Mouse (Mus musculus) spleen, adult 18-20 months (tissue): ENCODE results near the gene Cdyl2.

ENCODE experiments used
- DNase-seq, 2 experiments: peaks; one replicate each; pipeline ENCODE4 v3.0.0; 2022; ENCODE audit warnings: mixed read lengths in 2 of 2

The Cdyl2 gene

DNA sequence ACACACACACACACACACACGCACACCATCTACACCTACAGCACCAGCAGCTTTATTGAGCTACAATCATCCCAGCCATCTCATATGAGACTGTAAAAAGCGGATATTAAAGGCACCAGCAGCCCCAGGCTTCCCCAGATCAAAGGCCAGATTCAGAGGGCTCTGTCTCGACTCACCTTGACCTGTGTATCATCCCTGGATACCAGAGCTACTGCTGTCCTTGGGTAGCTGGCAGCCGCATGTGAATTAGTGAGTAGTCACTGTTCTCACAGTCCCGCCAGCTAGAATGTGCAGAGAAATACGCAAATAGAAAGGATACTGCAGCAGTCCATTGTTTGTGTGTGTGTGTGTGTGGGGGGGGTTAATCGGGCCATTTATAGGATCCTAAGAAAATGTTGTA, 204.1 kb downstream of the Cdyl2 start:
- DNase-seq, result no peak

DNA sequence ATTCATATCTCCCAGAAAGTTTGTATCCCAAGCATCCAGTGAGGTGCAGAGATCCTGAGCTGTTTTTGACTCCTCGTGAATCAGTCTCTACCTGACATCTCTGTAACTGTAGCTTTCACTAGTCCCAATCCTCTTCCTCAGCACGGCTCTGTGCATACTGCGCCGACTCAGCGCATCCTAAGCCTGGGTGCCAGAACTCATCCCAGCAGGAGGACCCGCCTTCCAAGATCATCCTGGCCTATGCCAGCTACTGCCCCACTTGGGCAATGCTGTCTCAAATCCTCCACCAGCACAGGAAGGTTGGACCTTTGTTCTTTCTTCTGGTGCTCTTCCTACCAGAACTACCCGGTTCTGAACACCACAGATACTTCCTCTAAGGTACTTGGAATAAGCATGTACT, 207.9 kb downstream of the Cdyl2 start:
- DNase-seq, result no peak
